Mouse (Mus musculus): ENCODE results near the gene Antxr1. TPM values are rescaled to one million over a fixed set of nuclear protein-coding genes. Genes with fewer than 3 reads are reported as not detected.

Antxr1 gene
- polyA plus RNA-seq, 1 experiment, result 8.1 TPM

GRCm38 (mm10) chr6:87273791-87274190 is 61.8 kb downstream of the Antxr1 start:
- TF ChIP-seq POLR2A (IDR thresholded peaks at IDR 0.05; ENCODE audit: borderline replicate concordance, insufficient read depth, low read length) (no peak), CTCF (IDR thresholded peaks at IDR 0.05; ENCODE audit: borderline replicate concordance, insufficient read depth, low read depth, low read length) (no peak)
- no peak for DNase-seq
- no peak overlapping the region for H3K27ac ChIP-seq (ENCODE audit: insufficient read depth, low read length)
- H3K4me1 ChIP-seq (ENCODE audit: control insufficient read depth, insufficient read depth, low read length), result no peaks in the 10 kb centered on the region; the same call in 1 of the 2 replicates
- H3K27me3 ChIP-seq (ENCODE audit: control insufficient read depth, insufficient read depth, low read length), result no peaks in the 10 kb centered on the region
- no peak overlapping the region for H3K4me3 ChIP-seq (replicated peaks; ENCODE audit: insufficient read depth, low read depth, low read length)
- WGBS, result 82% methylated on average over 3 of the region's 3 CpGs

DNA sequence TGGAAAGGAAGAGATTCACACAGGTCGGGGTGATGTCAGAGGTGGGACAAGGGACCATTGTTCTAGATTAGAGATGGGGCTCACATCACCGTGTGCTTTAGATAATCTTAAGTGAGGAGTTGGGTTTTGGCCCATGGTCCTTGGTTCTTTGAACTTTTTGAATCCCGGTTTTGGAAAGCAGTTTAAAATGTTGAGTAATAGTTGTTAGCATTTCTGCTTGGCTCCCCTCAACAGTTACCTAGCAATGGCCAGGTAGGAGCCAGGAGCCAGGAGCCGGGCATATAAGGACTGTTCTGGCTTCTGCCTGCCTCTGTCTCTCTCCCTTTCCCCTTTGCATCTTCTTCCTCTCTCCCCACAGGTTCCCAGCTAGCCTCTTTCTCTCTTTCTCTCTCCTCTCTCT is 62.5 kb downstream of the Antxr1 start:
- no peak for DNase-seq
- no peak overlapping the region for H3K4me3 ChIP-seq (replicated peaks; ENCODE audit: insufficient read depth, low read depth, low read length)
- 83% methylated on average over 4 of the region's 4 CpGs for WGBS

DNA sequence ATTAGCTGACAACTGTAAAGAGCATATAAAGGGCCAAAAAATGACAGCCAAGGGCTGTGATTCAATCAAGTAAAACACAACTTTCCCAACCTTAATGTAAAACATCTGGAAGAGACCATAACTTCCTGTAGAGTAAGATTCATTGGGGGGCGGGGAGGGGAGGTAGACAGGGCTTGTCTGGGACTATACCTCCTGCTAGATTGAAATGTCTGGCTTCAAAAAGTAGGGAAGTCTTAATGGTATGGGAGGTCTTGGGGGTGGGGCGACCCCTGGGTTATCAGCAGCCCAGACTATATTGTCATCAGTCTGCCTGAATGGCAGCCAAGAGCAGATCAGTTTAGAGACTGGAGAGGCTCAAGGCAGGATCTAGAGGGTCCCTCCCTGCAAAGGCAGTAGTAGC is 63.4 kb downstream of the Antxr1 start:
- Histone ChIP-seq H3K4me1 (ENCODE audit: control insufficient read depth, insufficient read depth, low read length) (no peaks in the 10 kb centered on the region; the same call in 1 of the 2 replicates), H3K27me3 (ENCODE audit: control insufficient read depth, insufficient read depth, low read length) (no peaks in the 10 kb centered on the region), H3K27ac (ENCODE audit: insufficient read depth, low read length) (no peak overlapping the region), H3K4me3 (replicated peaks; ENCODE audit: insufficient read depth, low read depth, low read length) (no peak overlapping the region)
- DNase-seq, result no peak
- TF ChIP-seq CTCF (IDR thresholded peaks at IDR 0.05; ENCODE audit: borderline replicate concordance, insufficient read depth, low read depth, low read length), result no peak
- TF ChIP-seq POLR2A (IDR thresholded peaks at IDR 0.05; ENCODE audit: borderline replicate concordance, insufficient read depth, low read length), result no peak
- 92% methylated on average over 2 of the region's 2 CpGs for WGBS

More for the DNA sequence above, 62.5 kb downstream of the Antxr1 start:
- no peaks in the 10 kb centered on the region; the same call in 1 of the 2 replicates for H3K4me1 ChIP-seq (ENCODE audit: control insufficient read depth, insufficient read depth, low read length)
- TF ChIP-seq POLR2A (IDR thresholded peaks at IDR 0.05; ENCODE audit: borderline replicate concordance, insufficient read depth, low read length), result no peak
- no peak overlapping the region for H3K27ac ChIP-seq (ENCODE audit: insufficient read depth, low read length)
- no peaks in the 10 kb centered on the region for H3K27me3 ChIP-seq (ENCODE audit: control insufficient read depth, insufficient read depth, low read length)

DNA sequence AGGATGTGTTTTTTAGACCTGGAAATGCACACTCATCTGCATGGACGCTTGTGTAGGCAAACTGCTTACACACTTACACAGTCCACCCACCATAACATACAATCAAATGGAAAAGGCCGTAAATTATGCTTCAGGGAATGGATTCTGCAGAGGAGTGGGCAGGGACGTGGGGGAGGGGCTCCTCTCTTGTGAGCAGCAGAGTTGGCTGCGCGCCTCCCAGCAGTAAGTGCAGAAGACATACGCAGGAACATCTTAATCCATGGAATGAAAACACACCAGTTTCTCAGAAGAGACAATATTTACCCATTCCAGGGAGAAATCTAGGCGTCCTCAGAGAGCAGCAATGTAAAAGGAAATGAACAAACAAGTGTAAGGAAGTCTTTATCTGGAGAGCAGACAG is 65.2 kb downstream of the Antxr1 start:
- H3K27me3 ChIP-seq (ENCODE audit: control insufficient read depth, insufficient read depth, low read length), result no peaks in the 10 kb centered on the region
- H3K4me3 ChIP-seq (replicated peaks; ENCODE audit: insufficient read depth, low read depth, low read length), result no peak overlapping the region
- DNase-seq, result no peak
- H3K27ac ChIP-seq (ENCODE audit: insufficient read depth, low read length), result no peak overlapping the region
- 22% methylated on average over 7 of the region's 7 CpGs for WGBS
- TF ChIP-seq CTCF (IDR thresholded peaks at IDR 0.05; ENCODE audit: borderline replicate concordance, insufficient read depth, low read depth, low read length) (no peak), POLR2A (IDR thresholded peaks at IDR 0.05; ENCODE audit: borderline replicate concordance, insufficient read depth, low read length) (no peak)
- no peaks in the 10 kb centered on the region for H3K4me1 ChIP-seq (ENCODE audit: control insufficient read depth, insufficient read depth, low read length)

DNA sequence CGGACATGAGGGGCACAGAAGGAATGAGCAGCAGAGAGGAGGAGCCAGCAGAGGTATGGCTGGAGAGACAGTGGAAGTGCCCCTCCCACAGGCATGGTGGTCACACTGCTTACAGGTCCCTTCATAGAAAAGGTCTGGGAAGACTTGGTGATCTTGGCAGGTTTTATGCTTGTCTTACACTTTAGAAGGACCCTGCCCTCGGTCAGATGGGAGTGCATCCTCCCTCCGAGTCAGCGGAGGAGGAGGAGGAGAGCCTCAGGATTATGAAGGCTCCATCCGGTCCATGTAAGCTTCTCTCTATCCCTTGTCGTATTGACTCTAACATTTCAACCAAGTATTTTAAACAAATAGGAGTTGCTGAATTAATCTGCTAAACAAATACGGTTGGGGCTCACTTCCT is 65.7 kb downstream of the Antxr1 start:
- no peak overlapping the region for H3K4me3 ChIP-seq (replicated peaks; ENCODE audit: insufficient read depth, low read depth, low read length)
- TF ChIP-seq POLR2A (IDR thresholded peaks at IDR 0.05; ENCODE audit: borderline replicate concordance, insufficient read depth, low read length), result no peak
- no peak for TF ChIP-seq CTCF (IDR thresholded peaks at IDR 0.05; ENCODE audit: borderline replicate concordance, insufficient read depth, low read depth, low read length)

DNA sequence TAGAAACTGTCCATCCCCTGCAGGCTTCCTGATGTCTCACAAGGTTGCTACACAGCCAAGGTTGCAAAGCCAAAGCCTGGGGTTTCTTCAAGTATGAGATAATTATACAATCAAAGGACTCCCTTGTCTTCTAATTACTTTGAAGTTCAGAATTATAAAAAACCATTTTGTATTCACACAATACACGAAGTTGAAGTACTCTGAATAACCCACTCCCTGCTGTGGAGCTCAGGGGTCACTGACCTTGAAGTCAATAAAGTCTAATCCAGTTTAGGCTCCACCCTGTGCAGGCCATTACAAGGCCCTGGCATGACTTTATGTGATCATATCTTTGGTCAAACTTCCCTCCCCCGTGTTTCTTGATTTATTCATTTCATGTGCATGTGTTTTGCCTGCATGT is 73.0 kb downstream of the Antxr1 start:
- WGBS, result 52% methylated on average over 2 of the region's 2 CpGs
- Histone ChIP-seq H3K27me3 (ENCODE audit: control insufficient read depth, insufficient read depth, low read length) (no peaks in the 10 kb centered on the region), H3K4me3 (replicated peaks; ENCODE audit: insufficient read depth, low read depth, low read length) (no peak overlapping the region), H3K27ac (ENCODE audit: insufficient read depth, low read length) (no peak overlapping the region), H3K4me1 (ENCODE audit: control insufficient read depth, insufficient read depth, low read length) (no peaks in the 10 kb centered on the region)
- TF ChIP-seq CTCF (IDR thresholded peaks at IDR 0.05; ENCODE audit: borderline replicate concordance, insufficient read depth, low read depth, low read length) (no peak), POLR2A (IDR thresholded peaks at IDR 0.05; ENCODE audit: borderline replicate concordance, insufficient read depth, low read length) (no peak)
- DNase-seq, result no peak

More for the DNA sequence above, 65.7 kb downstream of the Antxr1 start:
- 80% methylated on average over 7 of the region's 7 CpGs for WGBS
- H3K27me3 ChIP-seq (ENCODE audit: control insufficient read depth, insufficient read depth, low read length), result no peaks in the 10 kb centered on the region
- no peak overlapping the region for H3K27ac ChIP-seq (ENCODE audit: insufficient read depth, low read length)
- DNase-seq, result no peak
- H3K4me1 ChIP-seq (ENCODE audit: control insufficient read depth, insufficient read depth, low read length), result no peaks in the 10 kb centered on the region

DNA sequence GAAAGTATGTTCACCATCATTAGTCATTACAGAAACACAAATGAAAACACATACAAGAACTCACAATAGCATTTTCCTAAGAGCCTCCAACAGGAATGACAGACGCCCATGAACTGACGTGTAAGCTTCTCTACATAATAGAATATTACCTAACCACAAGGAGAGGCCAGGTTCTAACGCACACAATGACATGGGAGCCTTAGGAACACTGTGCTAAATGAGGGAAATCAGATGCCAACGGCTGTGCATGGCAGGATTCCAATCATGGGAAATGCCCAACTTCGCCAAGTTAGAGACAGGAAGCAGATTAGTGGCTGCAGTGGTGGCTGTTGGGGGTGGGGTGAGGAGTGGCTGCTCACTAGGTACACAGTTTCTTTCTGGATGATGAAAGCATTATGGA is 76.6 kb downstream of the Antxr1 start:
- no peak overlapping the region for H3K4me3 ChIP-seq (replicated peaks; ENCODE audit: insufficient read depth, low read depth, low read length)
- no peaks in the 10 kb centered on the region for H3K4me1 ChIP-seq (ENCODE audit: control insufficient read depth, insufficient read depth, low read length)
- H3K27me3 ChIP-seq (ENCODE audit: control insufficient read depth, insufficient read depth, low read length), result no peaks in the 10 kb centered on the region
- 43% methylated on average over 5 of the region's 5 CpGs for WGBS
- no peak overlapping the region for H3K27ac ChIP-seq (ENCODE audit: insufficient read depth, low read length)
- no peak for TF ChIP-seq POLR2A (IDR thresholded peaks at IDR 0.05; ENCODE audit: borderline replicate concordance, insufficient read depth, low read length)
- no peak for TF ChIP-seq CTCF (IDR thresholded peaks at IDR 0.05; ENCODE audit: borderline replicate concordance, insufficient read depth, low read depth, low read length)
- no peak for DNase-seq

DNA sequence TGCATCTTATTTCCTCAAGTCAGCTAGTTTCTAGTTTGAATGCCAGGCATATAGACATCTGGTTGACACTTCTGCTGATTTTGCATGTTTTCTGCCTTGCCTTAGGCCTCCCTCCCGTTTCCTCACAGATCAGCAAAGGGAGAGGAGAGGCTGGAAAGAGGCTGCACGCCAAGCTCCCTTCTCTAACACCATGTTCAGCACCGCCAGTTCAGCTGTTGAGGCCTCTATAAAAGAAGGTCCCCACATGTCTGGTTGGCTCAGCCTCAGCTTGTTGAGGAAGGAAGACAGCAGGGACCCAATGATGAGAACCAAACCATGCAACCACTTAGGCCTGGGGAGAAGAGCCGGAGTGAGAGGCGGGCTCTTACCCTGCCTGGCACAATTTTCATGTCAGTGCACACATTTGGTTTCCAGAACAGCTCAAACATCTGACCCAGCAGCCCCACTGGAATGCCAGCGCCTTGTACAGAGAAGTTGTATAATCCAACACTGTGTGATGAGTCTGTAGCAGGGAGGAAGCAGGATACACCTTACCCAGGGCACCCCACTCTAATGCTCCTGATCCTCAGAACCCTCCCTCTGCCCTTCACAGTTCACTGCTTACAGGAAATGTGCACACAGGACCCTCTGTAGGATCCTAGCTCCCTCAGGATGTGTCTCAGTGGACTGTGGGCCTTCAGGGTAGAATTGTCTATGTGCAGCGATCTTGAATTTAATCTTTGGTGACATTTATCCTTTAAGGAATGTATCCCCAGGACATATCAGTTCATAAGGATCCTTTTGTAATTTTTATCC is 77.4 kb downstream of the Antxr1 start:
- H3K27ac ChIP-seq (ENCODE audit: insufficient read depth, low read length), result no peak overlapping the region

More for the DNA sequence above, 77.4 kb downstream of the Antxr1 start:
- H3K4me1 ChIP-seq (ENCODE audit: control insufficient read depth, insufficient read depth, low read length), result no peaks in the 10 kb centered on the region
- H3K27me3 ChIP-seq (ENCODE audit: control insufficient read depth, insufficient read depth, low read length), result no peaks in the 10 kb centered on the region
- DNase-seq, result no peak
- no peak overlapping the region for H3K4me3 ChIP-seq (replicated peaks; ENCODE audit: insufficient read depth, low read depth, low read length)
- TF ChIP-seq CTCF (IDR thresholded peaks at IDR 0.05; ENCODE audit: borderline replicate concordance, insufficient read depth, low read depth, low read length) (no peak), POLR2A (IDR thresholded peaks at IDR 0.05; ENCODE audit: borderline replicate concordance, insufficient read depth, low read length) (no peak)
- 46% methylated on average over 7 of the region's 7 CpGs for WGBS

Measured in cerebellum, adult 2 months (tissue).